Mouse (Mus musculus) heart, adult 9 months (tissue): ENCODE results near the gene Cmya5.
"Not testable (repeated sequence)": the region's sequence is repeated elsewhere in the genome, so short reads cannot be mapped to it uniquely, and the experiment has no call there.

Experiments
- DNase-seq, 2 experiments: peaks; one replicate each; pipeline ENCODE4 v3.0.0; 2022; ENCODE audit warnings: low spot score in 2 of 2

The Cmya5 gene

DNA sequence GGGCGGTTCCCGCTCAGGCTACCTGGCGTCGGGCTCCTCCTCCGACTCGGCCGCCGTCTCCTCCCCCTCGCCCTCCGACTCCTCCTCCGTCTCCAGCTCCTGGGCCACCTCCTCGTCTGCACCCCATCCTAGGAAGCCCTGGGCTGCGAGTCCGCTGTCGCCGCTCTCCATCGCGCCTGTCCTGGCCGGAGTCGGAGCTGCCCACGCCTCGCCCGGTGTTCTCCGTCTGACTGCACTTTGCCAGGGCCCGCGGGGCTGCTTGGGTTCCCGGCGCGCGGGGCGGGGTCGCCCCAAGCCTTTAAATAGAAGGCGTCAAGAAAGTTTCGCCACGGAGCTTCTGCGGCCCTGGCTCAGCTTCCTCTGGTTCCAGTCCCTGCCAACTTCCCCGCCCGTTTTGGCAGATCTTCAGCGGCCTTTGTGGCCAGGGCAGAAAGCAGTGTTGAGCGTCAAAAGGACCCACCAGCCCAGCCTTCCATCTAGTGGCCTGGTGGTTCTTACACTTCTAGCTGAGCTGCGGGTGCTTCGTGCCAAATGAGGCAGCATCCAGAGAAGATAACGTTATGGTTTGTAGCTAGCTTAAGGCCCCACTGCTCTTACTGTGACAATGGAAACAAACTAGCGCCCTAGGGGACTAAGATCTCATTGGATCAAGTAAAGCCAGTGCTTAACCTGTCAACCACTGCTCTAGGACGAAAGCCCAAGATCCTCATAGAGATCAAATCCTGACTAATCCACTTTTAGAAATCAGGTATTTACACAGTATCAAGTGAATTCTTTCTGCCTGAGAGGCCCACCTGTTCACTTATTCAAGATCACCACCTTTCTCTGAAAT, at the start of gene Cmya5:
Cmya5 (minus strand) TSS at position 389 of the 832 bp plus-strand sequence.
- peak; percentile 91 to 93 for DNase-seq

- DNase-seq = no peak
Observed at GRCm38 (mm10) chr13:93192646-93193026, 48.1 kb upstream of the Cmya5 start.

DNA sequence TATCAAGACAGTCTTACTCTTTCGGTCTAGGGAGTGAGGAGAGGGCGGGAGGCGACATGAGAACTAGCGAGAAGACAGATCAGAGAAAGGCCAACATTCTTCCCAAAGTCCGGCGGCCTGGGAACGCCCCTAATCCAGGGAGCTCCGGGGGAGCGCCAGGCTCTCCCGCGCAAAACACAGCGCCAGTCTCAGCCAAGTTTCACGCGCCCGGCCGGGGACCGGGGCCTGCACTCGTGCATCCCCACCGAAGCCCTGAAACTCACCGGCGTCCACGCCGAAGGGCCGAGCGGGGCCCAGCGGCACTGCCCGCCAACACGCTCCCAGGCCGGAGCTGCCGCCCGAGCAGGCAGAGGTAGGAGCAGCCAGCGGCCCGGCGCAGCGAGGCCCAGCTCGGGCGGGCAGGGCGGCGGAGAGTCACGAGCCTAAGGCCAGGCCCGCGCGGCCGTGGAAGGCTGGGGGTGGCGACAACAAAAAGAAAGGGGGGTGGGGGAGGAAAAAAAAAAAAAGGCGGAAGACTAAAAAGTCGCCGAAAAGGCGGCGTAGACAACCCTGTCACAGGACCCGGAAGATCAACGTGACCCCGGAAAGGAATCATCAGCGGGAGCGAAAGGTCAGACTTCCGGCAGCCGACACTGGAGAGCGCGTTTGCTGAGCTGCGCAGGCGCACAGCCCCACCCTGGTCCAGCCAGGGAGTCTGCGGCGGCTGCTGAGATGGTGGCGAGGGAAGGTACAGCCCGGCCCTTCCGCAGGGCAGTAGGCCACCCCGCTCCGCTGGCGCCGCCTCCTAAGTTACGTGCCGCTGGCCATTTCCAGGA, 47.5 kb upstream of the Cmya5 start, which contains the start of gene Tent2:
Tent2 (minus strand) TSS at position 555 of the 815 bp plus-strand sequence.
- peak; percentile 94 to 95 for DNase-seq

DNA sequence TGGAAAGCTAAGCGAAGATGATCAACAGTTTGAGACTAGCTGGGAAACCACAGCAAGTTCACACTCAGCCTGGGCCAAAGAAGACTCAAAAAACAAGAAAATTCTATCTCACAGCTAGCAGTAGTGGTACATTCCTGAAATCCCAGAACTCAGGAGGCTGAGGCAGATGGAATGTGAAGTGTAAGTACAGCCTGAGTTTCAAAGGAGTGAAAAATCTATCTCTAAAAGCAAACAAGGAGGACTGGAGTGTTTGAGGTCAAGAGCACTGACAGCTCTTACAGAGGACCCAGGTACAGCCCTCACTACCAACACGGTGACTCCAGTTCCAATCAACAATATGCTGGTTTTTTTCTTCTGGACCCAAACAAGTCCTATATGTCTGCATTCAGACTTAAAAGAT, 44.9 kb upstream of the Cmya5 start:
- no peak for DNase-seq

DNA sequence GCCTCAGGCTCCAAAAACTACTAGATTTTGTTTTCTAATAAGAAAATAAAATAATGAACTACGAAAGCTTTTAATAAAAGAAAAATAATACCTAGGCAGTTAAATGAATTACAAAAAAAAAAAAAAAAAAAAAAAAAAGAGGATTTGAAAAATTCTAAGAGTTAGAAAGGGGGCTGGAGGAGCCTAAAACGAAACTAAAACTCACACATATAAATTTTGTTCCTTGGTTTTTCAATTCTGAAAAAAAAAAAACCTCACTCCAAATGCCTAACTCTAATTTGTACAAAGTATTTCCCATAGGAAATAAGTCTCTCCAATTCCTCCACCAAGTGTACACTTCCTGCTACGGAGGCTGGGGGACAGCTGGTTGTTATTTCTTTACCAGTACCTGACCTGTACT, 44.2 kb upstream of the Cmya5 start:
- no peak for DNase-seq

DNA sequence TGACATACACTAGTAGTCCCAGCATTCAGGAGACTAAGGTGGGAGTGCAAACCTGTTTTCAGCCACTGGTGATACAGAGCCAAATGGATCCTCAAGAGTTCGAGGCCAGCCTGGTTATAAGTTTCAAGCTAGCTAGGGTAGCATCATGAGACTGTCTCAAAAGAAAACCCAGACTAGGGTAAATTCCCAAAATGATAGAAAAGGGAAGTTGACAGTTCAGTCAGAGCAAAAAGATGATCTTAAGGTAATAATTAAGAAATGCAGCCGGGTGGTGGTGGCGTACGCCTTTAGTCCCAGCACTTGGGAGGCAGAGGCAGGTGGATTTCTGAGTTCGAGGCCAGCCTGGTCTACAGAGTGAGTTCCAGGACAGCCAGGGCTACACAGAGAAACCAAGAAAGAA, 43.3 kb upstream of the Cmya5 start:
- not testable (repeated sequence) for DNase-seq

DNA sequence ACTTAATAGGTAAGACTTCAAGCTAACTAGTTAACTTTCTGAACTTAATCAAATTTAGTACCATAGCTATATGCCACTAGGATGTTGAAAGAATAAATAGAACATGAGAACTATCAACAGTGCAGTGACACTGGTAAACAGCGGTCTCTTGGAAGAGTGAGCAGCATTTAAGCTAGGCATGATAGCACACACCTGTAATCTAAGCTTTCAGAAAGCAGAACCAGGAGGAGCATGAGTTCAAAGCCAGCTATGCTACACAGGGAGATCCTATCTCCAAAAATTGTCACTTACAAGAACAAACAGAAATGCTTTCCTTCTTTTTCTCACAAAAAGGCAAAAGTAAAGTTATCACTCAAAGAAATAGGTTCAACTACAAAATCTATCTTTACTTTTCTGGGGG, 35.8 kb upstream of the Cmya5 start:
- no peak for DNase-seq

DNA sequence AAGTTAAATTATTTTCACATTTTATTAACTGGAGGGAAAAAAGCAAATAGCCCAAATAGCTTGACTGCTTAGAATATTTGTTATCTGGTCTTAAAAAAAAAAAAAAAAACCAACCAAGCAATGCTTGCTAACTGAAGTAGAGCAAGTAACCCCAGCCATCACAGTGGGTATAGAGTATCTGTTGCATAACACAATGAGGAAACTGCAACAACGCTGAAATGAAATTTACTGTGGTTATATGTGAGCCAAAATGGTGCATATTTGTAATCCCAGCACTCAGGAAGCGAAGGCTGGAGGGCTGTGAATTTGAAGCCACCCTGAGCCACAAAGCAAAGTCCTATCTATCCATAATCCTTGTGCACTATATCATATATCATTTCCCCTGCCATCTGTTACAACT, 35.0 kb upstream of the Cmya5 start:
- DNase-seq = no peak

DNA sequence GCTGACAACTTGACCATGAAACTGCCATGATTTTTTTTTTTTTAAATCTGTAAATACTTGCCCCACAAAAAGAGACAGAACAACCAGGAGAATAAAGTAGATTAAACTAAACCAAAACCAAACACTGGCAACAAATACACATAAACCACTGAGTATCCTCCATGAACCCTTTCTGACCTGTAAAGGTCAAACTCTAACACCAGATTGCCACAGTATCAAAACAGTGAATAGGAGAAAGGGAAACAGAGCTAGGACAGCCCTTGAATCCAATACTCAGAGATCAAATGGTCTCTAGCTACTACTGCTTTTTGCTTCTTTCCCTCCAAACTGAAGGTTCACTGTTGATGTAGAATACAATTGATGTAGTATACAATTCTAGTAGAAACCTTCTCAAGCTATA, 33.0 kb upstream of the Cmya5 start:
- DNase-seq = no peak

DNA sequence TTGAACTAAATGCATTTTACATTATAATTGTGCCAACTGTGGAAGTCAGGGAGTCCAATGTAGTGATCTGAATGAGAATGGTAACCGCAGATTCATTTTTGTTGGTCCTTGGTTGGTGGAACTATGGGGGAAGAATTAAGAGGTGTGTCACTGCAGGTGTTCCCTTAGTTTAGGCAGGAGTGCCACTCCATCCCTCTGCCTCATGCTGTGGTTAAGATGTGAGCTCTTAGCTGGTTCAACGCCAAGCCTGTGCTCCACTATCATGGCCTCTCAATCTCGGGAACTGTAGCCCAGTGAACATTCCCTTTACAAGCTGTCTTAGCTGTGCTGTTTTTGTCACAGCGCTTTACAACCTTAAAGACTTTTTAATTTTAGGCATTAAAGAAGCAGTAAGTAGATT, 18.8 kb upstream of the Cmya5 start:
- DNase-seq = no peak

GRCm38 (mm10) chr13:93162456-93162855, 17.9 kb upstream of the Cmya5 start:
- no peak for DNase-seq

GRCm38 (mm10) chr13:93158261-93158660, 13.7 kb upstream of the Cmya5 start:
- DNase-seq = no peak

GRCm38 (mm10) chr13:93153280-93153679, 8.8 kb upstream of the Cmya5 start:
- DNase-seq = no peak

- DNase-seq = peak; percentile 15 to 26
Observed at GRCm38 (mm10) chr13:93143819-93144283, 673 bp downstream of the Cmya5 start.

DNA sequence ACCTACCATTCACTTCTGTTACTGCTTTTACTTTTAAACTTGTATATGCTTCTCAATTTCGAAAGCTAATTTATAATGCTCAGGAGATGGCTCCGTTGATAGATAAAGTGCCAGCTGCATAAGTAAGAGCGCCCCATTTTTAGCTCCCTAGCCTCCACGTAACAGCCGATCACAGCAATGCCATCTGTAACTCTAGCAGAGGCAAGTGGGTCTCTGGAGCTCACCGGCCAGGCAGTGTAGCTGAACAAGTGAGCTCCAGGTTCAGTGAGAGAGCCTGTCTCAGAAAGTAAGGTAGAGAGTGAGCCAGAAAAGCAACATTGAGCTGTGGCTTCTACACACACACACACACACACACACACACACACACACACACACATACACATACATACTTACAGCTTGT, 3.3 kb downstream of the Cmya5 start:
- no peak for DNase-seq

DNA sequence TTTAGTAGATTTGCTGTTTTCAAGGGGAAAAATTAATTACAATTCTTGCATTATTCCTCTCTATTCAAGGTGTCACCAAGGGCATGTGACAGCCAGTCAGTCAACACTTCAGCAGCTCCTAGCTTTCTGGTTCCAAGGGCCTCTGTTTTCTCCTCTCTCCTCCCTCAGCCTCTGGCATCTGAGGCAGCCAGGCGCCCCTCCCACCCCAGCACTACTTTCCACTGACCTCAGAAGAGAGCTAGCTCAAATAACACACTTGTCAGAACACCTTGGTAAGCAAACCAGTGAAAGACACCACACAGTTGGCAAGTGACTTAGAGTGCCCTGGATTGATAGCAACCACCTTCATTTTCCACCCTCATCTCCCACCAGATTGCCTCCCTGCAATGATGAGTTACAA, 6.5 kb downstream of the Cmya5 start:
- DNase-seq = peak; percentile 58 to 67

GRCm38 (mm10) chr13:93137098-93137497, 7.4 kb downstream of the Cmya5 start:
- DNase-seq = no peak

DNA sequence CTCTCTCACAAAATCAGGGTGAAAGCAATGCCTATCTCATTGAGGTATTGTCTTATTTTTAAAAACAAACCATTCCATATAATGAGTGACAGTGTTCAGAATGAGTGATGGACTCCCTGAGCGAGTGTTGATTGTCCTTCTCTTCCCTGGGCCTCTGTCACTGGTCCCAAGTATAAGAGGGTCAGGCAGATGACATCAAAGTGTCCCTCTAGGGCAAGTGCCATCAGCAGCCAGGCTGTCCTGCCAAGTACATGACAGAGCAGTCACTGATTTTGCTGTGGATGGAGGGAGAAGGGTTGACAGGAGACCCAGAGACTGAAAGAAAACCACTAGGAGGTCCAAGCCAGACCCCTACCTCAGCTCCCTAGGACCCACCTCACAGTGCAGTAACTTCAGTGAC, 8.3 kb downstream of the Cmya5 start:
- peak in 1 of 2 experiments; percentile 14 for DNase-seq

DNA sequence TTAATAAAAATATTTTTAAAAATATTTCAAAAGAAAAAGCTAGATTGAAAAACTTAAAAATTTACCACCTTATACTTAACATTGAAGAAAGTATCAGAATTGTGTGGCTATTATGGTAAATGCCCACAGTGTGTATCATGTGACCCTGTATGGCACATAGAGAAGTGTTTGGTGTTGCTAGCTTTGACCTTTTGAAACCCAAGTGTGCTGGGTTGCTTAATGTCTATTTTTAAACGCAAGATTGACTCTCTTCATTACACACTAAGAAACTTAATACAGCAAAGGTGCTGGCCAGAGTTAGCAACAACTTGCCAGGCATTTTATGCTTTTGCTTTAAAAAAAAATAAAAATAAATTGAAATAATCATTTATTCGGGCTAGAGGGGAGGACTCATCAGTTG, 9.0 kb downstream of the Cmya5 start:
- no peak for DNase-seq

GRCm38 (mm10) chr13:93130674-93131073, 13.8 kb downstream of the Cmya5 start:
- DNase-seq = no peak

- DNase-seq = no peak
Observed at GRCm38 (mm10) chr13:93128961-93129360, 15.6 kb downstream of the Cmya5 start.

GRCm38 (mm10) chr13:93128111-93128860, 16.2 kb downstream of the Cmya5 start:
- DNase-seq = no peak
